Mouse (Mus musculus) small intestine, adult 2 months (tissue): ENCODE measurements around the gene Cd3g.

Experiments used
- CTCF ChIP-seq: fragments of 200-500 bp; IDR thresholded peaks from 2 replicates; pipeline ENCODE4 v1.5.1; 2012; ENCODE audit warnings: low read depth, mild to moderate bottlenecking, control low read depth, inconsistent platforms, low read length, moderate library complexity, mixed read lengths; ENCODE audit not compliant: insufficient replicate concordance, insufficient read length; ENCODE audit errors: extremely low read depth
- POLR2A ChIP-seq: fragments of 200-500 bp; IDR thresholded peaks from 2 replicates; pipeline ENCODE4 v1.6.1; 2012; ENCODE audit warnings: low read depth, mild to moderate bottlenecking, control low read depth, inconsistent platforms, low read length, moderate library complexity

DNA sequence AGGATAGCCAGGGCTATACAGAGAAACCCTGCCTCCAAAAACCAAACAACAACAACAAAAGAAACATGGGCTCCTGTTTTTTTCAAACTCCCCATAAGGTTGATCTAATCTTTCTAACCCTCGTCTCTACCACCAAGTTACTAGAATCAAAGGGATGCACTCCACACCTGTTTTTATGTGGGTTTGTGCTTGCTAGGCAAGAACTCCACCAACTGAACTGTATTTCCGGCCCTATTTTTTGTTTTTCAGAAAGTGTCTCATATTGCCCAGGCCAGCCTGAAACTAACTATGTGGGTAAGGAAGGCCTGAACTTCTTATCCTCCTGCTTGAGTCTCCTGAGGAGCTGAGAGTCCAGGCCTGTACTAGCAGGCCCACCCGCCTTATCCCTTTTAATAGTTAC is 25.8 kb downstream of the Cd3g start:
- TF ChIP-seq CTCF (no peak), POLR2A (no peak)
